Mouse (Mus musculus): ENCODE measurements around the gene Lrba.

Gene Lrba

DNA sequence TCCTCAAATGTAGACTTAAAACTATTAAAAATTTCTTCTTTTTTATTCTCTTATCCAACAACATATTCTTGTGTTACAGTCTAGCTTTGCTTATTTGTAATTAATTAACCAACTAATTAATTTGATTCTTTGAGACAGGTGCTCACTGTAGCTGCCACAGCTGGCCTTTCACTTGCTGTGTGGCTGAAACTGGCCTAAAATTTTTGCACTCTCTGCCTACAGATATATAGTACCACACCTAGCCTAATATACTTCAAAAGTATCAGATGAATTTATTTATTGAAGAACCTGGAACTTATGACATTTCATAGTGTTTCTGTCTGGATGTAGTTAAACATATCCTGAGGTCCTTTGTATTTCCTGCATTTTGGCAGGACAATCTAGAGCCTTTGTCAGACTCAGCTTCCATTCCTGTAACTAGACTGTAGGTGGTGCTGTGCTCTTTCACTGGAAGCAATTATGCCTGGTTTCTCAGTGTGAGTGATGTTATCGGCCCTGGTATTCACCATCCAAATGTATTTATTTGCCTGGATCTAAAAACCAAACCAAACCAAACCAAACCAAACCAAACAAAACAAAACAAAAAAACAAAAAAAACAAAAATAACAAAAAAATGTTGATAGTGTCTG, 43.7 kb downstream of the Lrba start:
- DNase-seq: peak; percentile 80

DNA sequence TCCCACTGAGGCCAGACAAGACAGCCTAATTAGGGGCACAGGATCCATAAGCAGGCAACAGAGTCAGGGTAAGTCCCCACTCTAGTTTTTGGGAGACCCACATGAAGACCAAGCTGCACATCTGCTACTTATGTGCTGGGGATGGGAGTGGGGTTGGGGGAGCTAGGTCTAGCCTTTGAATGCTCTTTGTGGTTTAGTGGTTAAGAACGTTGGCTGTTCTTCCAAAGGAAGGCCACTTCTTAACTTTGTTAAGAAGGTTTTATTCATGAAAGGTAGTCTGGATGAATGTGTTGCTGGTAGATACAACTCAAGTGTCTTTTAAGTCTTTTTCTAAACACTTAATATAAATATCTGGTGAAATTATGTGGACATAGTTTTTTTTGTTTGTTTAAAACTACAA, 51.2 kb downstream of the Lrba start:
- no peak for DNase-seq

DNA sequence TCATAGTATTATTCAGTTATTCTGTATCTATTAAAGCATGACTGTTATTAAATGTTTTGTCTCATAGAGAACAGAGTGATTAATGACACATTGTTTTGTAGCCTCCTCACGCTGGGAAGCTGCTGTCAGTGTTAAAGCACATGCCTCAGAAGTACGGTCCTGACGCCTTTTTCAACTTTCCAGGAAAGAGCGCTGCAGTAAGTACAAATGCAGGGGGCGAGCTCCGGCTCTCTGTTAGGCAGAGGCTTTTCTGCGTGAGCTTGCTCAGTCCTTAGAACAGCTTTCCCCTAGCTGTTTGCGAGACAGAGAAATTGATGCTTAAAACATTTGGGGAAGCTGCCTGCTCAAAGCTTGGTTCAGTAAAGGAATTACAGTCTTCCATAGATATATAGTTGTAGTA, 66.8 kb downstream of the Lrba start:
- DNase-seq: no peak

DNA sequence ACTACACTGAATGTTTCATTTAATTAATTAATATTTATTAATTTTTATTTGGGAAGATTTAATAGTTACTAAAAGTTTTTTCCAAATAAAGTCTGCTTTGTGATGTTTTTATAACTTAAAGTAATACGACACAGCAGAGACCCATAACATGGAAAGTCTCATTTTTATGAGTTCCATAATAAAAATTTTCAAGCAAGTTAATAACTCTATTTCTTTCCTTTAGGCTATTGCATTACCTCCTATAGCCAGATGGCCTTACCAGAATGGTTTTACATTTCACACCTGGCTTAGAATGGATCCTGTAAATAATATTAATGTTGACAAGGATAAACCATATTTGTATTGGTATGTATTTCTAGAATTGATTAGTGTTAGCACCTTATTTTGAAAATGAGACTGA, 70.4 kb downstream of the Lrba start:
- DNase-seq: no peak

DNA sequence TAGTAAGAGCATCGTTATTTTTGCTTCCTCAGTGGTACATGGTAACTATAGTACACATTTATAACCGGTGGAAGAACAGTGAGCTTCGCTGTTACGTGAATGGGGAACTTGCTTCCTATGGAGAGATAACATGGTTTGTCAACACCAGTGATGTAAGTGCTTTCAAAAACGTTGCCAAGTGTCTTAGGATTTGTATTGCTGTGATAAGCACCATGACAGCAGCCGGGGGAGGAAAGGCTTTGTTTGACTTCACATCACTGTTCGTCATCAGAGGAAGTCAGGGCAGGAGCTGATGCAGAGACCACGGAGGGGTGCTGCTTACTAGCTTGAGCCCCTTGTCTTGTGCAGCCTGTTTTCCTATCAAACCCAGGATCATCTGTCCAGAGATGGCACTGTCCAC, 71.7 kb downstream of the Lrba start:
- no peak for DNase-seq

- DNase-seq: no peak
These were observed 84.4 kb downstream of the Lrba start for GRCm38 (mm10) chr3:86308833-86309232.

DNA sequence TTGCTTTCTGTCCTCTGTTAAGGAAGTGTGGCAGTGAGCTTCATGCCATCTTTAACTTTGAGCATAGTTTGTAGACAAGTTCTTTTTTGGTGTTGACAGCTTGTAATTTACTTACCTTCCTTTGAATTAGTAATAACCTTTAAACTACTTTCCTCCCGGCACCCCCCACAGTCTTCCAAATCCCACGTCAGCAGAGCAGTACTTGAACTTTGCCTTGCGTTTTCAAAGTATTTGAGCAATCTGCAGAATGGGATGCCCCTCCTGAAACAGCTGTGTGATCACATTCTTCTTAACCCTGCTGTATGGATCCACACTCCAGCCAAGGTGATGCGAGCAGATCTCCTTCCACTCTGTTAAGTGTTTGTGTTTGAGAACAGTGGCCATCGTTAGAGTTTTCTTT, 85.7 kb downstream of the Lrba start:
- DNase-seq: no peak

- DNase-seq: no peak
These were observed 86.9 kb downstream of the Lrba start for GRCm38 (mm10) chr3:86311406-86311805.

DNA sequence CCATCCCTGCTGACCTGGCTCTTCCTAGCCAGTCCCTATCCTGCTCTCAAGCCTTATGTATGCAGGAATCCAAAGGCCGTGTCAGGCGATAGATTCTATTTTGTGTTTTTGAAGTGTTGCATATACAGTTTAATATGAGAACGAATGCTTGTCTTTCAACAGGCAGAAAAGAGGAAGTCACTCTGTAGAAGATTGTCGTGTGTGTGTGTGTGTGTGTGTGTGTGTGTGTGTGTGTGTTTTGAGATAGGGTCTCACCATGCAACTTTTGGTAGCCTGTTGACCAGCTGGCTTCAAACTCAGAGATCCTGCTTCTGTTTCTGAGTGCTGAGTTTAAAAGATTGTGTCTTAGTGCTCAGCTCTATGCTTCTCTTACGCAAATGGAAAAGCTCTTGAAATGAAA, 93.2 kb downstream of the Lrba start:
- DNase-seq: no peak

- DNase-seq: peak; percentile 58
These were observed 104.1 kb downstream of the Lrba start for GRCm38 (mm10) chr3:86328531-86328930.

- peak; percentile 77 for DNase-seq
These were observed 118.8 kb downstream of the Lrba start for GRCm38 (mm10) chr3:86343261-86343660.

- no peak for DNase-seq
These were observed 138.0 kb downstream of the Lrba start for GRCm38 (mm10) chr3:86362486-86362885.

GRCm38 (mm10) chr3:86371466-86371865, 147.0 kb downstream of the Lrba start:
- DNase-seq: no peak

DNA sequence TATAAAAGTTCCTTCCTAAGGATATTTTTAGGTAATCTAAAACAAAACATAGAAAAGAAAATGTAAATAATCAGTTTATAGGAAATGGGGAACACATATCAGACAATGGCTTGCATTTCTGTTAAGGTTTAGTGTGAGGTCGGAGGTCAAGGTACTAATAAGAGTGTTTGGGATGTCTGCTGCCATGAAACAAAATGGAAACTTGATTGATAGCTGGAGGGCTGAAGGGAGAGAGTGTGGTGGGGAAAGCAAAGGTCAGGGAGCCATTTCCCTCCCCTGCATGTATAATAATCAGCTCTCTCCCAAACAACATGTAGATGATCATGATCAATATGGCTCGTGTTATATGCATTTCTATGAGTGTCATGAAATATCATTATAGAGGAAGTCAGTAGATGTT, 150.8 kb downstream of the Lrba start:
- no peak for DNase-seq

- DNase-seq: no peak
These were observed 158.1 kb downstream of the Lrba start for GRCm38 (mm10) chr3:86382557-86382956.

- DNase-seq: no peak
These were observed 160.6 kb downstream of the Lrba start for GRCm38 (mm10) chr3:86385047-86385446.

DNA sequence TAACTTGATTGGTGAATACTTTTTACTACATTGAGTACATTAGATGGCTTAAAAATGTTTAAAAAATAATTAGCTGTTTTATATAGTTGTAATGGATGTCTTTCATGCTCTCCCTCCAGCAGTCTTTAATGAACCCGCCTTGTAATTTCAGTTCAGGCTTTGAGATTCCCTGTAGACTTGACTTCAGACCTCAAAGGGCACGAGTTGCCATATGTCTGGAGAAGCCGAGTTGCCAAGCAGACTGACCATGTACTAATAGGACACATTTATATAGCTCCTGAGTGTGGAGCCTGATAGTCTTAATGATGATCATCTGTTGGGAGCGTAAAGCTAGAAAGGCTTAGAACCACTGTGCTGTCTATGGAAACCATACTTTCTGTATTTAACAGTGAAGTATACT, 161.8 kb downstream of the Lrba start:
- DNase-seq: no peak

DNA sequence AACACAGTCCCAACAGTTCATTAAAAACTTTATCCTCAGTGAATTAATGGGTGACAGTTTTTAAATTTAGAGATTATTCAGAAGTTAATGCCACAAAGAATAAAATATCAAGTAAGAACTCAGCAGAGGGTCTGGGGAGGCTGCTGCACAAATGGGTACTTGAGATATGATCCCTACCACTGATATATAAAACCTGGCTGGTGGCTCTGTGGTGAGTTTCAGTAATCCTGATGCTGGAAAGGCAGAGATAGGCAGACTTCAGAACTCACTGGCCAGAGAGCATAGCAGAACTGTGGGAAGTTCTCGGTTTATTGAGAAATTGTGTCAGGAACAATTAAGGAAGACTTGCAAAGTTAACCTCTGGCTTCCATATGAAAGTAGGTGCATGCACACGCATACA, 199.3 kb downstream of the Lrba start:
- DNase-seq: no peak

GRCm38 (mm10) chr3:86426733-86427132, 202.3 kb downstream of the Lrba start:
- DNase-seq: no peak

- no peak for DNase-seq
These were observed 219.0 kb downstream of the Lrba start for GRCm38 (mm10) chr3:86443497-86443896.

DNA sequence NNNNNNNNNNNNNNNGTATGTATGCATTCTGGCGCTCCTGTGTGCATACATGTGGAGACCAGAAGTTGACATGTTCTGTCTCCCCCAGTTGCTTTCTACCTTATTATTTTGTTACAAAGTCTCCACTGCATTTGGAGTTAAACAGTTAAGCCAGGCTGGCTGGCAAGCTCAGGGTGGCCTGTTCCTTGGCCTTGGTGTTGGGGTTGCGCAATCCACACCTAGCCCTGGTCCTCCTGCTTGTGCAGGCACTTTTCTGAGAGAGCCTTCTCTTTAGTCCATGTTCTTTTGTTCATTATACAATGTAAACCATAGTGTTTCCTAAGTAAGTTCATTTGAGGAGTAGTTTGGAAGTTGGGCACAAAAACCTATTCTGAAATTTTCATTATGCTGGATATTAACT, 226.7 kb downstream of the Lrba start:
- no peak for DNase-seq

- no peak for DNase-seq
These were observed 237.1 kb downstream of the Lrba start for GRCm38 (mm10) chr3:86461582-86461981.

DNA sequence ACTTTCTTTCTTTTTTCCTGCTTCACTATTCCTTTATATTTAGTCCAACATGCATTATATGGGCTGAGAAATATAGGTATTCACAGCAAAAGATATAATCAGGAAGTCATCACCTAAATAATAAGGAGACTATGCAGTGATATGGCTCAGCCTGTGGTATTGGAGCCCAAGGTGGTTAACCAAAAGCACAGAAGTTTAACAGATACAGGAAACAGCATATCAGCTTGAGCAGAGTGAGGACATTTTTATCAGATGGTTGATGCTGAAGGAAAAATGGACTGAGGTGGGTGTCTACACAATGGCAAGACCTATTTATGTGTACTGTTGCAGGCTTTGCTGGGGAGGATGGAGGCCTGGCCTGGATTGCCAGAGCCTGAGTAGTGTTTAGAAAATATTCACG, 265.5 kb downstream of the Lrba start:
- no peak for DNase-seq

DNA sequence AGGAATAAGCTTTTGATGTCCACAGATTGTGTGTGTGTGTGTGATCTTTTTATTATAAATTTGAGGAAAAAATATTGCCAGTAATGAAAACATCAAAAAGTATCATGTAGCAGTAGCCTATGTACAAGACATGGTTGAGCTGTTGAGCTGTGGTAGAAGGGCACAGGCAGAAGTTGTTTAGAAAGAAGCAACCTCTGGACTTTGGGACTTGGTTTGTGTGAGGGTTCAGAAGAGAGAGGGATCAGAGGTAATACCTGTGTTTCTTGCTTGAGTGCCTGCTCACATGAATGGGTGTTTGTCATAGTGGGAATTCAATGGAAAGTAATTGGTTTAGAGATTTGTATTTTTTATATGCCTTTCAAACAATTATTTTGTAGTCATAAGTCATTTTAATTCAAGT, 276.1 kb downstream of the Lrba start:
- no peak for DNase-seq

- DNase-seq: no peak
These were observed 294.1 kb downstream of the Lrba start for GRCm38 (mm10) chr3:86518506-86519109.

All from retina, postnatal 1 day (tissue).